Mouse (Mus musculus) layer of hippocampus, postnatal 10 days (tissue): ENCODE measurements around the gene Olfr494. TPM values are rescaled to one million over a fixed set of nuclear protein-coding genes. Genes with fewer than 3 reads are reported as not detected.

Experiments
- DNase-seq, 2 experiments: peaks; one replicate each; pipeline ENCODE4 v3.0.0; 2021; ENCODE audit warnings: low spot score in 2 of 2
- long read RNA-seq: library from polyadenylated mRNA; stranded (forward); transcript quantifications from one replicate; pipeline ENCODE4 v2.0.0, GENCODE M21; 2023
- total RNA-seq, 2 experiments: library from RNA; stranded (reverse); gene quantifications; 2 replicates each; pipeline ENCODE4 v1.2.3; 2021

Olfr494 gene
- not detected for total RNA-seq
- long read RNA-seq, result 0 reads

- no peak for DNase-seq
These were observed at the start of gene Olfr494 for GRCm38 (mm10) chr7:108365035-108365434. TSS of gene Olfr494 (plus strand) at chr7:108365335.

DNA sequence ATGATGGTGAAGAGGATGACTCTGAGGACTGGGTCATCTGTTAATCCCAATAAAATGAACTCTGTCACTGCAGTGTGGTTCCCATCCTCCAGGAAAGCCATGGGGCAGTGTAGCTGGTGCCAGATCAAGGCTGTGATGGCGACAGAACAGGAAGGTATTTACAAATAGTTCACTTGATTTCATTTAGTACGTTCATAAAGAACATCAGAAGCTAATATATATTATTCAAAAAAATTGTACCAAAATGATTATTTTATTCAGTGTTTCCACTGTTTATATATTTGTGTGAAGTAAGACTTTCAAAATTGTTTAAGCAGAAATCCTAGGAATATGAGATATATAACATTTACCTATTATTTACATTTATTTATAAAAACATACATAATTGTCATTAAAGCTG lies 41.6 kb upstream of the Olfr494 start, which contains the start of gene Olfr492:
Olfr492 (minus strand) TSS at position 101 of the 400 bp plus-strand sequence.
- no peak for DNase-seq

- DNase-seq, result no peak
These were observed 18.3 kb upstream of the Olfr494 start, which contains the start of gene Olfr493 for GRCm38 (mm10) chr7:108346879-108347278. TSS of gene Olfr493 (minus strand) at chr7:108346979.

GRCm38 (mm10) chr7:108392867-108393266 lies 27.7 kb downstream of the Olfr494 start, which contains the start of gene Olfr495:
TSS of gene Olfr495 (plus strand) at chr7:108393167.
- DNase-seq, result no peak

Other genes with a start within 250 kb of the Olfr494 start
- gene Olfr484, start 237.9 kb upstream of the Olfr494 start, total RNA-seq, result not detected
- not detected for gene Olfr485, start 205.5 kb upstream of the Olfr494 start, total RNA-seq
- gene Olfr486, start 192.6 kb upstream of the Olfr494 start, total RNA-seq, result not detected
- not detected for gene Olfr487, start 150.7 kb upstream of the Olfr494 start, total RNA-seq
- gene Olfr488, start 107.0 kb upstream of the Olfr494 start, total RNA-seq, result not detected
- not detected for gene Olfr490, start 76.4 kb upstream of the Olfr494 start, total RNA-seq
- not detected for gene Olfr491, start 51.9 kb upstream of the Olfr494 start, total RNA-seq
- gene Olfr492, start 41.7 kb upstream of the Olfr494 start, total RNA-seq, result not detected
- not detected for gene Olfr493, start 18.4 kb upstream of the Olfr494 start, total RNA-seq
- gene Olfr495, start 27.8 kb downstream of the Olfr494 start, total RNA-seq, result not detected
- not detected for gene Olfr497, start 55.1 kb downstream of the Olfr494 start, total RNA-seq
- gene Olfr498, start 100.0 kb downstream of the Olfr494 start, total RNA-seq, result not detected
- gene Olfr502, start 159.7 kb downstream of the Olfr494 start, total RNA-seq, result not detected
- not detected for gene Olfr503, start 179.2 kb downstream of the Olfr494 start, total RNA-seq
- not detected for gene Olfr504, start 200.5 kb downstream of the Olfr494 start, total RNA-seq
- not detected for gene Olfr506, start 245.5 kb downstream of the Olfr494 start, total RNA-seq